Mouse (Mus musculus): ENCODE measurements around the gene Rab5b. TPM values are rescaled to one million over a fixed set of nuclear protein-coding genes. Genes with fewer than 3 reads are reported as not detected.

Gene Rab5b
- polyA plus RNA-seq, 1 experiment from 2014 or later, result 24.5 TPM

GRCm38 (mm10) chr10:128662465-128662864, 33.6 kb downstream of the Rab5b start:
- Histone ChIP-seq H3K9me3 (replicated peaks) (no peaks in the 10 kb centered on the region), H3K27ac (no peak overlapping the region), H3K4me3 (replicated peaks) (no peak overlapping the region), H3K36me3 (no peaks in the 10 kb centered on the region), H3K4me1 (replicated peaks) (peaks cover 41% of the 10 kb centered on the region), H3K9ac (no peak overlapping the region), H3K27me3 (peaks cover 18% of the 10 kb centered on the region), H3K4me2 (no peak overlapping the region)
- ATAC-seq (ENCODE audit: low read depth), result no peak
- DNase-seq, result no peak

- peaks cover 8% of the 10 kb centered on the region for H3K27me3 ChIP-seq
- no peaks in the 10 kb centered on the region for H3K36me3 ChIP-seq
- no peaks in the 10 kb centered on the region for H3K9me3 ChIP-seq (replicated peaks)
- H3K4me1 ChIP-seq (replicated peaks), result peaks cover 39% of the 10 kb centered on the region
- no peak for DNase-seq
- H3K4me2 ChIP-seq, result no peak overlapping the region
- H3K9ac ChIP-seq, result no peak overlapping the region
- ATAC-seq (ENCODE audit: low read depth), result no peak
- no peak overlapping the region for H3K4me3 ChIP-seq (replicated peaks)
- H3K27ac ChIP-seq, result no peak overlapping the region
- 51% methylated on average over 9 of the region's 9 CpGs for WGBS (ENCODE audit: insufficient replicate concordance)
These were observed 36.6 kb downstream of the Rab5b start for GRCm38 (mm10) chr10:128659490-128659889.

- Histone ChIP-seq H3K36me3 (no peaks in the 10 kb centered on the region), H3K27ac (no peak overlapping the region), H3K9me3 (replicated peaks) (no peaks in the 10 kb centered on the region), H3K4me2 (no peak overlapping the region), H3K9ac (no peak overlapping the region), H3K27me3 (peaks cover 13% of the 10 kb centered on the region), H3K4me3 (replicated peaks) (no peak overlapping the region), H3K4me1 (replicated peaks) (peaks cover 22% of the 10 kb centered on the region)
- WGBS (ENCODE audit: insufficient replicate concordance), result 52% methylated on average over 9 of the region's 9 CpGs
- DNase-seq, result no peak
- ATAC-seq (ENCODE audit: low read depth), result no peak
These were observed 38.2 kb downstream of the Rab5b start for GRCm38 (mm10) chr10:128657844-128658243.

- Histone ChIP-seq H3K4me1 (replicated peaks) (peaks cover 16% of the 10 kb centered on the region), H3K27me3 (peaks cover 15% of the 10 kb centered on the region), H3K36me3 (no peaks in the 10 kb centered on the region), H3K9ac (no peak overlapping the region), H3K4me3 (replicated peaks) (no peak overlapping the region), H3K27ac (no peak overlapping the region; the same call in 1 of the 2 replicates), H3K4me2 (no peak overlapping the region), H3K9me3 (replicated peaks) (no peaks in the 10 kb centered on the region)
- 57% methylated on average over 1 of the region's 1 CpGs for WGBS (ENCODE audit: insufficient replicate concordance)
- DNase-seq (no peak), ATAC-seq (ENCODE audit: low read depth) (no peak)
These were observed 39.3 kb downstream of the Rab5b start for GRCm38 (mm10) chr10:128656731-128657130.

GRCm38 (mm10) chr10:128655254-128655653, 40.8 kb downstream of the Rab5b start:
- H3K4me1 ChIP-seq (replicated peaks), result peaks cover 16% of the 10 kb centered on the region
- 32% methylated on average over 3 of the region's 3 CpGs for WGBS (ENCODE audit: insufficient replicate concordance)
- no peaks in the 10 kb centered on the region for H3K9me3 ChIP-seq (replicated peaks)
- peaks cover 18% of the 10 kb centered on the region for H3K27me3 ChIP-seq
- H3K36me3 ChIP-seq, result no peaks in the 10 kb centered on the region
- ATAC-seq (ENCODE audit: low read depth) (peak; percentile 73), DNase-seq (no peak)
- no peak overlapping the region for H3K4me2 ChIP-seq
- no peak overlapping the region for H3K4me3 ChIP-seq (replicated peaks)
- H3K27ac ChIP-seq, result no peak overlapping the region
- no peak overlapping the region; the same call in 1 of the 2 replicates for H3K9ac ChIP-seq

- Histone ChIP-seq H3K27ac (no peak overlapping the region), H3K36me3 (no peaks in the 10 kb centered on the region), H3K4me1 (replicated peaks) (peaks cover 16% of the 10 kb centered on the region), H3K9me3 (replicated peaks) (no peaks in the 10 kb centered on the region), H3K4me2 (no peak overlapping the region), H3K9ac (no peak overlapping the region), H3K4me3 (replicated peaks) (no peak overlapping the region), H3K27me3 (0 out of 2 replicates have a peak, but pooled peaks cover 10% of the 10 kb centered on the region)
- ATAC-seq (ENCODE audit: low read depth), result no peak
- DNase-seq, result no peak
- 63% methylated on average over 4 of the region's 4 CpGs for WGBS (ENCODE audit: insufficient replicate concordance)
These were observed 42.2 kb downstream of the Rab5b start for GRCm38 (mm10) chr10:128653866-128654265.

GRCm38 (mm10) chr10:128646139-128647089, 49.6 kb downstream of the Rab5b start:
- Histone ChIP-seq H3K27me3 (peaks cover 58% of the 10 kb centered on the region), H3K4me3 (replicated peaks) (peak overlapping the region; percentile 52), H3K27ac (no peak overlapping the region), H3K4me2 (peak overlapping the region; percentile 73), H3K4me1 (replicated peaks) (peaks cover 30% of the 10 kb centered on the region), H3K36me3 (no peaks in the 10 kb centered on the region), H3K9me3 (replicated peaks) (no peaks in the 10 kb centered on the region), H3K9ac (peak overlapping the region; percentile 33; the same call in 1 of the 2 replicates)
- ATAC-seq (ENCODE audit: low read depth), result peak; percentile 37
- no peak for DNase-seq
- WGBS (ENCODE audit: insufficient replicate concordance), result 17% methylated on average over 10 of the region's 13 CpGs

GRCm38 (mm10) chr10:128645111-128646011, 50.7 kb downstream of the Rab5b start, which contains the start of gene Ikzf4:
Ikzf4 (minus strand) TSS chr10:128645991.
- peak; percentile 75 for ATAC-seq (ENCODE audit: low read depth)
- Histone ChIP-seq H3K9me3 (replicated peaks) (no peaks in the 10 kb centered on the region), H3K36me3 (no peaks in the 10 kb centered on the region), H3K4me2 (peak within 1 kb of the TSS; percentile 73), H3K9ac (peak within 1 kb of the TSS; percentile 63), H3K27me3 (peaks cover 67% of the 10 kb centered on the region), H3K4me3 (replicated peaks) (peak within 1 kb of the TSS; percentile 52), H3K27ac (no peak within 1 kb of the TSS), H3K4me1 (replicated peaks) (peaks cover 30% of the 10 kb centered on the region)
- peak; percentile 38 for DNase-seq
- 5% methylated on average over 36 of the region's 36 CpGs for WGBS (ENCODE audit: insufficient replicate concordance)

GRCm38 (mm10) chr10:128642749-128643148, 53.3 kb downstream of the Rab5b start:
- ATAC-seq (ENCODE audit: low read depth) (no peak), DNase-seq (no peak)
- H3K27ac ChIP-seq, result no peak overlapping the region
- H3K4me3 ChIP-seq (replicated peaks), result no peak overlapping the region
- no peak overlapping the region for H3K4me2 ChIP-seq
- 57% methylated on average over 6 of the region's 6 CpGs for WGBS (ENCODE audit: insufficient replicate concordance)
- H3K4me1 ChIP-seq (replicated peaks), result peaks cover 30% of the 10 kb centered on the region
- H3K9me3 ChIP-seq (replicated peaks), result no peaks in the 10 kb centered on the region
- no peak overlapping the region for H3K9ac ChIP-seq
- no peaks in the 10 kb centered on the region for H3K36me3 ChIP-seq
- peaks cover 79% of the 10 kb centered on the region for H3K27me3 ChIP-seq

GRCm38 (mm10) chr10:128641871-128642270, 54.2 kb downstream of the Rab5b start:
- H3K4me2 ChIP-seq, result no peak overlapping the region
- DNase-seq (no peak), ATAC-seq (ENCODE audit: low read depth) (no peak)
- H3K4me1 ChIP-seq (replicated peaks), result peaks cover 34% of the 10 kb centered on the region
- H3K27ac ChIP-seq, result no peak overlapping the region
- H3K27me3 ChIP-seq, result peaks cover 76% of the 10 kb centered on the region
- no peak overlapping the region for H3K9ac ChIP-seq
- H3K9me3 ChIP-seq (replicated peaks), result no peaks in the 10 kb centered on the region
- WGBS (ENCODE audit: insufficient replicate concordance), result 66% methylated on average over 7 of the region's 7 CpGs
- H3K4me3 ChIP-seq (replicated peaks), result no peak overlapping the region
- no peaks in the 10 kb centered on the region for H3K36me3 ChIP-seq

- DNase-seq, result no peak
- no peak overlapping the region for H3K9ac ChIP-seq
- H3K27ac ChIP-seq, result no peak overlapping the region
- H3K4me2 ChIP-seq, result no peak overlapping the region
- ATAC-seq (ENCODE audit: low read depth), result no peak
- no peak overlapping the region for H3K4me3 ChIP-seq (replicated peaks)
- H3K36me3 ChIP-seq, result no peaks in the 10 kb centered on the region
- H3K27me3 ChIP-seq, result peaks cover 75% of the 10 kb centered on the region
- peaks cover 33% of the 10 kb centered on the region for H3K4me1 ChIP-seq (replicated peaks)
- H3K9me3 ChIP-seq (replicated peaks), result no peaks in the 10 kb centered on the region
- WGBS (ENCODE audit: insufficient replicate concordance), result 84% methylated on average over 15 of the region's 15 CpGs
These were observed 55.2 kb downstream of the Rab5b start for GRCm38 (mm10) chr10:128640891-128641290.
